Mouse (Mus musculus): ENCODE results near the gene Poldip2.
"Not testable (repeated sequence)": the region's sequence is repeated elsewhere in the genome, so short reads cannot be mapped to it uniquely, and the experiment has no call there.

Poldip2 gene

DNA sequence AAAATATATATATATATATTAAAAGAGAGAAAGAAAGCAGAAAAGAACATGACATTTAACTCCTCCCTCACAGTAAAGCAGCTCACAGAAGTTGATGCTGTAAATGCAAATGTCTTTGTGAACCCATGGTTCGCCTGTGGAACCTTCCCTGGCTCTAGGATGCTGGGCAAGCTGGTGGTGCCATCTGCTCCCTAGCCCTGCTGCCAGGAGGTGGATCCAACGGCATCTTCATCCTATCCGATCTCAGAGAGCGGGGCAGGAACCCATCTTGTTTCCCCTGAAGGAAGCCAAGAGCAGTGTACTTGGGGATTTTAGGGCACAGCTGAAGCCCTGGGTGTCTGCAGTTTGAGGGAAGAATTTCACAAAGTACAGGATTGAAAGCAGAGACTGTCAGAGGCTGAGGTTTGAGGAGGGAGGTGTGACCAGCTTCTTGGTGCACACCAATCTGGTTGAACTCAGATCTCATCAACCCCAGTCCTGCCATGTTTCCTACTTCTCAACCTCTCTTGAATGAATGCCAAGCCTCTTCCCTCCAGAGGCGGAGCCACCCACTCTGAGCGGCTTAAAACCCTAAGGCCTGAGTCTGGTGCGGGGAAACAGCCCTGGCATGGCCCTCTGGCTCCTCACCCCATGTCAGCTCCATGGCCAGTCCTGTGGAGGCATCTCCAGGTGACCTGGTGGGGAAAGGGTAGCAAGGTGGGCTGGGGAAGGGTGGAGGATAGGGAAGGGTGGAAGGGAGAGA lies 8.9 kb upstream of the Poldip2 start, which contains the start of gene Sebox:
Sebox (plus strand) TSS at position 539 of the 742 bp plus-strand sequence.
- DNase-seq = peak; percentile 92

DNA sequence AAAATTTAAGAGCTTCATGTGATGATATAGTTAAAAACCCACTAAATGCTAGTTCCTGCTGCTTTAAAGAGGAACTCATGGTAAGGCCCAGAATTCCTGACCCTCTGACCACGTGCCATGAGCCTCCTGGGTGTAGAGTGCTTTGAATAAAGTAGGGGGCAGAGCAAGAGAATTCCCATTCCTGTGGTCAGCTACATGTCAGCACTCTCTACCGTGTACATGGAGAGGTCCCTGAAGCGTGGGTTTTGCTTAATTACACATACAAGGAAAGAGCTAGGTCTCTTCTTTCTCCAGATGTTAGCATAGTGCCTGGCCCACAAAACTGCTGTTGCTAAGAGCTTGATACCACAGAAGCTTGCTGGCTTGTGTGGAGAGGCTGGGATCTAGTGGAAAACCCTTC lies 6.6 kb upstream of the Poldip2 start:
- no peak for DNase-seq

DNA sequence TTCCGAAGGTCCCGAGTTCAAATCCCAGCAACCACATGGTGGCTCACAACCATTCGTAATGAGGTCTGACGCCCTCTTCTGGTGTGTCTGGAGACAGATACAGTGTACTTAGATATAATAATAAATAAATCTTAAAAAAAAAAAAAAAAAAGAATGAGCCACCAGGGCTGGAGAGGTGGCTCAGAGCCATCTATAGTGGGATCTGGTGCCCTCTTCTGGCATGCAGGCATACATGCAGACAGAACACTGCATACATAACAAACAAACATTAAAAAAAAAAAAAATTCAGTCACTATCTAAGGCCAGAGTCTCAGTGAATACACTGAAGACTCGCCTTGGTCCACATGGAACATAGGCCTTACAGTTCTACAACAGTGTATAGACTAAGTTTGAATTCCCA lies 2.8 kb upstream of the Poldip2 start:
- peak in 1 of 2 experiments; percentile 65 for DNase-seq

DNA sequence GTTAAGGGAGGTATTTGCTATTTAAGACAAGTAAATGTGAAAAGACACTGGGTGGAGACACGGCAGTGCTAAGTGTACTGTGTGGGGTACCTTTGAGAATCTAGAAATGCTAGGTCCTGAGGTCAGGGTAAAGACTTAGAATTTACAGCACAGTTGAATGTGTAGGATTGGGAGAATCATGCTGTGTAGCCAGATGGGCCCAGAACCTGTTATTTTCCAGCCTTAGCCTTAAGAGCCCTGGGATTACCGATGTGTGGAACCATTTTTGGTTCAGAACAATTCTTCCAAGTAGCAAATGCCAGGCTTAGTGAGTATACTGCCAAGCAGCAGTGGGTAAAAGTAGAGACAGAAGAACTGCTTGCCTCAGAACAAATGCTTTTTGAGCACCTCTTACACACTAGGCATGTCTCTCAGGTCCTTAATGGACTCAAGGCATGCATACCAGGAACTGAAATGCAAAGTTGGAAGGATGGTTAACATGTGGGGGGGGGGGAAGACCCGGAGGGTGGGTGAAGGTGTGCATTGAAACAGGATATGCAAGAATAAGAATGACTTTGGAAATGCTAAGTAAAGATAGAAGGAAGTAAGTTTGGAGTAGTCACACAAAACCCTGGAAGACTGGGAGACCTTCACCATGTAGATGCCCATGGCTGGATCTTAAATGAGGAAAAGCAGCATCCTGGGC lies 1.3 kb downstream of the Poldip2 start:
- no peak for DNase-seq

DNA sequence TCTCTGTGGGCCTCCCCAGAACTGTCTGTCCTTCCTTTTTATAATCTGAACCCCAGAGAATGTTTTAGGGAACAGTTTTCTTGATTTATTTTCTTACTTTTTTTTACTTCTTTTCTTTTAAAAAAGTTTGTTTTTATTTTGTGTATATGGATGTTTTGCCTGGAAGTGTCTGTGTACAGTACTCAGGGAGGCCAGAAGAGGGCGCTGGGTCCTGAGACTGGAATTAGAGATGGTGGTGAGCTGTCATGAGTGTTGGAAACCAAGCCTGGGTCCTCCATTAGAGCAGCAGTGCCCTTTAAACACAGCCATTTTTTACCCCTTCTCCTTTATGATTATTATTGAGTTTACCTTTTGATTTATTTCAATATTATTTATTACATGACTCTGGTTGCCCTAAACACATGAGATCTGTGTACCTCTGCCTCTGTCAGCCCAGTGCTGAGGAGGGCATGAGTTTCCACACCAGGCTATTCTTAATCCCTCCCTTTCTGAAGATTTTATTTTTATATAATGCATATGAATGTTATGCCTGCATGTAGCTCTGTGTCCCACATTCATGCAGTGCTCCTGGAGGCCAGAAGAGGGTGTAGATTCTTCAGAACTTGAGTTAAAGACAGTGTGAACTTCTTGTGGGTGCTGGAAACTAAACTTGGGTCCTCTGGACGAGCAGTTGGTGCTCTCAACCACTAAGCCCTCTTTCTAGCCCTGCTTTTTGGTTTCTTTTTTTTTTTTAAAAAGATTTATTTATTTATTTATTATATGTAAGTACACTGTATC lies 3.7 kb downstream of the Poldip2 start:
- peak in 1 of 2 experiments; percentile 45 for DNase-seq

DNA sequence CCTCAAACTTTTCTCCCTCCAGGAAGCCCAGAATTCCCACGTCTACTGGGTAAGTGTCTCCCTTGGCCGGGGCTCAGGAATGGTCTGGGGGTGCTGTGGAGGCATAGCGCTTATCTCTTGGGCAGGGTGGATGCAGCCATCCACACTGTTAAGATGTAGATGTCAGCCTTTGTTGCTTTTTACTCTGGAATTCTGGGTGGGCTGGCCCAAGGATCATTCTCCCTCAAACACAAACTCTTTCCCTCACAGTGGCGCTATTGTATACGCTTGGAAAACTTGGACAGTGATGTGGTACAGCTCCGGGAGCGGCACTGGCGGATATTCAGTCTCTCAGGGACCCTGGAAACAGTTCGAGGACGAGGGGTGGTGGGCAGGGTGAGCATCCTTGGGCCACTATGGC lies 6.9 kb downstream of the Poldip2 start:
- DNase-seq = no peak

DNA sequence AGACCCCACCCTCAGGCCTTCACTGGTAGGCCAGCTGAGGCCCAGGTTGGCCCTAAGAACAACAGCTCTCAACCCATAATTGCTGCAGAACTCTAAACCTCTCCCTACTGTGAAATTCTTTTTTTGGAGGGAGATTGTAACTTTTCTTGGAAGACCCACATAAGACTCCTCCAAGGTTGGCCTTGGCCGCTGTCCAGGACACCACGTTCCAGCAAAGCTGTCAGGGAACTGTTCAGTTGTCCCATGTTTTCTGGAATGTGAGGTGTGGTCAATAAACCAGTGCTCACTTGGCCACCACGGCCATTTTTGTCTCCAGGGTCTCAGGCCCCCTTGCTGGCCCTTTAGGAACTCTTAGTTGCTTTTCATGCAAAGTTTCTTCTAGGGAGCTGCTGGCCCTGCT lies 9.9 kb downstream of the Poldip2 start:
- peak in 1 of 2 experiments; percentile 31 for DNase-seq

DNA sequence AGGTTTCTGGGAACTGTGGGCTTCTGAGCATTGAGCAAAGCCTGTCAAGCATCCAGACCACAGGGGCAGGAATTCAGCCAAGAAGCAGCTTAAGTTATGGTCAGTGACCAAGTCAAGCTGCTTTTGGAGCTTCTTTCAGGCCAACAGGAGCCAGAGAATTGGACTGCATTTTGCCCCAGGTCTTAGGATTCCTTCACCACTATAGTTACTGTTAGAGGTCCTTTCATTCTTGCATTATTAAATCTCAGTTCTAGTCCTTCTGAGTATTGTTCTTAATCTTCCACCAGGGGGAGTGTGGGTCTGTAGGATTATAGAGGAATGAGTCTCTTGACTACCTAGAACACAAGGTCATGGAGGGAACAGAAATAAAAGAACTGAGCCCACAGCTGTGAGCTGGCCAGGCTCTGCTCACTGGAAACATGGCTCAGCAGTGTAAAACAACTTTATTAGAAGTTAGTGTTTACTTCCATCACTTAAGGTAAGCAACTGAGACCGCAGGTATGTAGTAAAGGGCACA lies 10.5 kb downstream of the Poldip2 start:
- peak in 1 of 2 experiments; percentile 48 for DNase-seq

DNA sequence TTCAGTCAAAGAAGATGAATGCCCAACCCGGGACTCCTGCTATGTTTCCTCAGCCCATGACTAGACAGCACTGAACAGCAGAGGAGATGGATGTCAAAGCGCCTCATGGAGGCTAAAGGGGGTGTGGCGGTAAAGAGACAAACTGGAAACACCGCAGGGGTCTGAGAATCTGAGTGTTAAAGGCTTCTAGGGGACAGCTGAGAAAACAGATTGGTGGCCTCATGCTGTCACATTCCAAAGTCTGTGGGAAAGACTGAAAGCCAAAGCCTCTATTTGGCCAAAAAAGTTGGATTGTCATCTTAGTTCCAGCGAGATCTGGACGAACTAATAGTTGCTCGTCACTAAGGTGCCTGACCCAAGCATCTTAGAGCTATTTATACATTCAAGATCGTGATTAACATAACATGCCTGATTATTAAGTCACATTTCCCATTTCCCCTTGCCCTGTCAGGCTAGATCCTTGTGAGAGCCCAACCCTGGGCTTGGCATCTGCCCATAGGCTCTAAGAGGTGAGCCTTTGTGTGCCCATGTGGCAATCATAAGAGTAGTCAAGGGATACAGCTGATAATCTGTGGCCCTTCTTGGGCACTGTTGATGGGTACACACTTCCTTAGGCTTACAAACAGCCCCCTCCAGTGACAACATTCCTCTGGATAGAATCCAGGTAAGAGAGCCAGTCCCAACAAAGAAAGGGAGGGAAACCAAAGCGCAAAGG lies 11.4 kb downstream of the Poldip2 start:
- no peak for DNase-seq

DNA sequence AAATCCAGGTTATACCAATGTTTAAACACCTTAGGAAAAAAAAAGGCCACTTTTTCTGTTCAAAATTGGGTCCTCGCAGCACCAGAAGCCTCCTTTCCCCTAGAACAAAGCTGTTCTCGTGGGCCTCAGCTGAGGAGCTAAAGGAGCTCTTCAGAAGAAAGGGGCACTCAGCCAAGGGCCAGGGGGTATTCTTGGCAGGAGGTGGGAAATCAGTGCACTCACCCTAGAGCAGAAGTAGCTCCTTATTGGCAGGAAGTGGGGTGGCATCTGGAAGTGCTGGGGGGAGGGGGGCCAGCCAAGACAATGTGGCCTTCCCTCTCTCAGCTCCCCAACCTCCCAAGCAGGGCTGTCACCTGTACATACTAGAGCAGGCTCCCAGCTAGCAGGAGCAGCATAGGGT lies 12.8 kb downstream of the Poldip2 start:
- DNase-seq = peak in 1 of 2 experiments; percentile 56

DNA sequence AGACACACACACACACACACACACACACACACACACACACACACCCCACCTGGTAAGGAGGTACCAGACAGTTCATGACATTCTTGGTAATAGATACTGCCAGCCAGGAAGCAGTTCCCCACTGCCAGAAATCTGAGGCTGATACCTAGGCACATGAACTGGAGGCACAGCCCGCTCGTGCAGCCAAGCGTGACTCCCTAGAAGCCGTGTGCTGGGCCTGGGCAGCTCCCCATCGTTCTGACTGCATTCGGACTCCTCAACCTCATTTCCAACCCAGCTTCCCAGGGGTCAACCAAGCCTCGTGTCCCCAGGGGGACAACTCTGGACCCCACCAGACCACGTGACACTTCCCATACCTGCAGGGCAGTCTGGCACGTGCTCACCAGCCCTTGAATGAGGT lies 16.7 kb downstream of the Poldip2 start:
- DNase-seq = no peak

DNA sequence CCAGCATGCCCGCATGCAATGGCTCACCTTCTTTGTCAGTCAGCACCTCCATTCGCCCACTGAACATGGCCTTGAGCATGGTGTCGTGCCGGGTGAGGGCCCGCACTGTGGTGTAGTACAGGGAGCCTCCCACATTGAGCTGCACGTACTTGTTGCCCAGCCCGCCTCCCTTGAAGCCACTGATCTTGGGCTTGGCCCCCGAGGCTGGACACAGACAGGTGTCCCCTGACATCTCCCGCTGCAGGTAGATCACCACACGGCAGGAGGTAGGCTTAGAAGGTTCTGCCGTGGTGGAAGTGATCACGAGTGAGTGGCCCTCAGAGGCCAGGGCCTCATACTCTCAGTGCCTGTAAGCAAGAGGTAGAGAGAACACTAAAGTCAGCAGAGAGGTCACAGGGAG lies 18.0 kb downstream of the Poldip2 start:
- DNase-seq = no peak

DNA sequence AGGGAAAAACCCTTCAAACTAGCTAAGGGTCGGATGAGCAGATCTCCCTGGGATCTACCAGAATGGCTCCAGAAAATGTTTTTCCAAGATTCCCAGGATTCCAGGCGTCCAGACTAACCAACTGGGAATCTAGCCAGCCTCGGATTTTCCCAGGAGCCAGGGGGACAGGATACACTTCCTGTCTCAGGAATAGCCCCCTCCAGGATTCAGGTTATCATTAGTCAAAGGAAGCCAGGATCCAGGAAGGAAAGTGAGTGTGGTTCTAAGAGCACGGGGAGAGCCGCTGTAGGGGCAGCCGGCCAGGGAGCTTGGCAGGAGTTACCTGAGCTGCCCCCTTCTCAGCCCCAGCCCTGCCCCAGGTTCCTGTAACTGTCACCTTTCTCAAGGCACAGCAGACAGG lies 19.1 kb downstream of the Poldip2 start:
- no peak for DNase-seq

DNA sequence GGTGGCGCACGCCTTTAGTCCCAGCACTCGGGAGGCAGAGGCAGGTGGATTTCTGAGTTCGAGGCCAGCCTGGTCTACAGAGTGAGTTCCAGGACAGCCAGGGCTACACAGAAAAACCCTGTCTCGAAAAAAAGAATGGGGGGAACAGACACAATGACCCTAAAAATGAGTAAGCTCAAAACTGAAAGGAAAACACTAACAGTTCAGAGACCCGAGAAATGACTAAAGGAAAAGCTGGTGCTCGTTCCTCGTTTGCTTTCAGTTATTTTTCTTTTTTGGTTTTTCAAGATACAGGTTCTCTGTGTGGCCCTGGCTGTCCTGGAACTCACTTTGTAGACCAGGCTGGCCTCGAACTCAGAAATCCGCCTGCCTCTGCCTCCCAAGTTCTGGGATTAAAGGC lies 19.5 kb downstream of the Poldip2 start:
- DNase-seq = not testable (repeated sequence)

DNA sequence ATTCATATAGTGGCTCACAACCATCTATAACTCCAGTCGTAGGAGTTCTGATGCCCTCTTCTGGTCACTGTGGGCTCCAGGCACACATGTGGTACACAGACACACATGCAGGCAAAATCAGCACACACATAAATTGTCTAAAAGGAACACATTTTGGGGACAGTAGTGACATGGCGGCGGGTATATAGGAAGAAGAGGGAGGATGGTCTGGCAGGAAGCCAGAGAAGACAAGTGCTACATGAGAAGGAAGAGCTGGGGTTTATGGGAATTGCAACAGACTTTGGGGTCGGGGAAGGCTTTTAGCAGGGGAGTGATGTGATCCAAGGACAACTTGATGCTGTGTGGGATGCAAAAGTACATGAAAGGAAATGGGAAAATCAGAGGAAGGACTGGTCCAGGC lies 22.5 kb downstream of the Poldip2 start:
- DNase-seq = no peak

DNA sequence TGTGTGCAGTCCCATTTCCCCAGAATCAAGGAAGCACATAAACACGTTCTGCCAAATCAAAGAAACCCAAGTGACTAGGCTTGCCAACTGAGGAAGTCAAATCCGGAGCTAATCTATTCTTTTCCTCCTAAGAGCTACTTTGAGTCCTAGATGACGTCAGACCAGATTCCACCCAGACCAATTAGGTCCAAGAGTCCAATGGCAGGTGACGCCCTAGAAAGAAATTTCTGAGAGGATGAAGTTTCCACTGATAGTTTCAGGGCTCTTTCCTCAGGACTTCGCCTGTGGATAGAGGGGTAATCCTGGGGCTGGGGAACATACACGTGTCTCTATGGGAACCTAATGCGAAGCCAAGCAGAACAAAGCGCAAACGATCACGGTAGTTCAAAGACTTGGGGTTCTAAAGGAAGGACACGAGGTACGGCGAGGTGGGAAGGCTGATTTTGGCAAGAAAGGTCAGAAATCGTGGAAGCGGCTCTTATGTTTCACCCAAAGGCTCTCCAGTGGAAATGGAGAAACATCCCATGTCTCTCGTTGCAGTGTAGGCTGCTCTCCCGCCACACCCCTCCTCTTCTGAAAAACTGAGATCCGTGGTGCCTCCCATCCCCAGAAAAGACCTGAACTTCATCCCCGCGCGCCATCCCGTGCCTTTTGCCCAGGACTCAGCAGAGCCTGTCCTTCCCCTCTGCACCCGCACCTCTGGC lies 23.5 kb downstream of the Poldip2 start:
- no peak for DNase-seq

DNA sequence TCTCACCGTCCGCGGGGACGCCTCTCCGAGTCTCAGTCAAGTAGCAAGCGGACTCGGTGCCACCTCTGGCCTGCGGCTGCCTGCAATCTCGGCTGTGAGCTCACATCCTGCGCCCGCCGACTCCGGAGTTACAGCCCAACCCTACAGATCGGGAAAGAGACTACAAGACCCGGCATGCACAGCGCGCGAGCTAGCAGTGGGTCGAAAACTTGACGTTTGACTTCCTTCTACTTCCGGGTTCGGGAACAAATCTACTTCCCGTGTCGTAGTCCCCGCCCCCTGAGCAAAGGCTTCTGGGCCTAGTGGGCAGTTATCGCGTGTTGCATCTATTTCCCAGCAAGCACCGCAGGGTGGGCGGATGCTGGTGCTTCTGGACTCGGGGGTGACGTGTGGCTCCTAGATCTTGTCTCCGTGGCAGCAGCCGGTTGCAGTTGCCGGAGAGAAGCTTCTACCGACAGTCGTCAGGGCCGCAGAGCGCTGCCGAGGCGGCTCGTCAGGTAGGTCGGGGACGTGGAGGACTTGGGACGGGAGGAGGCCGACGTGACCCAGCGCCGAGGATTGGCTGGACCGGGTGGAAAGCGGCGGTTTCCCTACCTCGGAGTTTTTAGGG lies 24.2 kb downstream of the Poldip2 start, which contains the start of the genes Tnfaip1 and Ift20:
Tnfaip1 (minus strand) TSS at position 253 of the 610 bp plus-strand sequence.
Ift20 (plus strand) TSS at position 282 of the 610 bp plus-strand sequence.
- DNase-seq = peak; percentile 95 to 98

DNA sequence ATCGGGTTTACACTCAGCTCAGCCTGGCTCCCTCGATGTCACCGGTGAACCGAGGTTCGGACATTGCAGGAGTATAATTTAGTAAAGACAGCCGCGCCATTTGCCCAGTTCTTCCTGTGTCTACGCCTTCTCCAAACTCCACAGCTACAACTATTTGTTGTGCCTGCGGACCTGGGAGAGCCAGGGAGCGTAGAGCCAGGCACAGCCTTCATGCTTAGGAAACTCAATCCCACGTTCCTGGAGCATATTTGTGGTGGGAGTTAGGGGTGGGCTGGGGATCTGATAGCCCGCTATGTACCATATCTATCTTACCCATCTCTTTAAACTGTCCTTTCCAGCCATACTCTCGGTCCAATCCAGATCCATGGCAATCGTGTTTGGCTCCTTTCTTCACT lies 24.7 kb downstream of the Poldip2 start:
- no peak for DNase-seq

DNA sequence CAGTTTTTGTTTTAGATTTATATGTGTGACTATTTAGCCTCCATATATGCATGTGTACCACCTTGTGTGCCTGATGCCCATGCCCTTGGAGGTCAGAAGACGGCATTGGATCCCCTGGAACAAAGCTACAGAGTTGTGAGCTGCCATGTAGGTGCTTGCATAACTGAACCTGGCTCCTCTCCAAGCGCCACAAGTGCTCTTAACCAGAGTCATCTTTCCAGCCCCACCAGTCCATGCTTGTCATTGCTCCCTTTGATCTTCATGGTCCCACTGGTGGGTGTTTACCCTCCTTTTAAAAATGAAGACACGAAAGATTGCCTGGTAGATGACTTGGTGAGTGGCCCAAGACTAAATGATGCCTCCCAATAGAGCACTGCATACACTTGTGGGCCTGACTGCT lies 28.4 kb downstream of the Poldip2 start:
- no peak for DNase-seq

DNA sequence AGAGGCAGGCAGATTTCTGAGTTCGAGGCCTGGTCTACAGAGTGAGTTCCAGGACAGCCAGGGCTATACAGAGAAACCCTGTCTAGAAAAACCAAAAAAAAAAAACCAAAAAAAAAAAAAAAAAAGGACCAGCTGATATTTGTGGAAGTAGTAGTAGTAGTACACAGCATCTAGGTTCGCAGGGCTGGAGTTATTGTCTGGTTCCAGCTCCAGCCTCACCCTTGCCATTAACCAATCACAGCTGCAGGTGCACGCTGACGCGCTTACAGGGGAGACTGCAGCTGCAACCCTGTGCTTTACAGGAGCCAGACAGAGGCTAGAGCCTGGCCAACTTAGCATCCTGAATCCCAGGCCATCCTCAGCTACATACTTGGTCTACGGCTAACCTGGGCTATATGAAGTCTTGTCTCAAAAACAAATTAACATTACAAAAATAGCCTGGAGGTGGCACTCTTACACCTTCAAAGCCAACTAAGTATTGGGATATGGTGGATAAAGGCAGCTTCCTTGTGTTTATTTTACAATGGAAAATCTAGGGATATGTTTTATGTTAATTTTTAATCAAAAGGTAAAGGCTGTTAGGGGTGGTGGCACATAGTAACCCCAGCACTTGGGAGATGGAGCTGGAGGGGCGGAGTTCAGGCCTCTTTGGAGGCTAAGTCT lies 32.6 kb downstream of the Poldip2 start:
- DNase-seq = no peak

DNA sequence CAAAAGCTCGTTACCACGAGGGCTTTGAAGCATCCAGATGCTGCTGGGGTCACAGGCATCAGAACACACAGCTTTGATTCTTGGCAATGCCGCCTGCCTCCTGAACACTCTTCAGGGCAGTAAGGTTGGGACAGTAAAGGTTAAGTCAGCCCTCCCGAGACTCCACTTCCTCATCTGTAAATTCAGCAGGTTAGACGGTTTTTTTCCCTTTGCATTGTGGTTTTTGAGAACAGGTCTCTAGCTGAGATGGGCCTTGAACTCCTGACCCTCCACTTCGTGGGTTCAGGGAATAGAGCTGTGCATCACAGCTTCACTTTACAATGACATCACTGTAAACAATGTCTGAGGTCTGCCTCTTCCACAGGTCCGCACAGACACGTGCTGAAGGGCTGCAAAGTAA lies 33.2 kb downstream of the Poldip2 start:
- no peak for DNase-seq
